Mouse (Mus musculus): ENCODE results near the gene Tfam.

The Tfam gene

DNA sequence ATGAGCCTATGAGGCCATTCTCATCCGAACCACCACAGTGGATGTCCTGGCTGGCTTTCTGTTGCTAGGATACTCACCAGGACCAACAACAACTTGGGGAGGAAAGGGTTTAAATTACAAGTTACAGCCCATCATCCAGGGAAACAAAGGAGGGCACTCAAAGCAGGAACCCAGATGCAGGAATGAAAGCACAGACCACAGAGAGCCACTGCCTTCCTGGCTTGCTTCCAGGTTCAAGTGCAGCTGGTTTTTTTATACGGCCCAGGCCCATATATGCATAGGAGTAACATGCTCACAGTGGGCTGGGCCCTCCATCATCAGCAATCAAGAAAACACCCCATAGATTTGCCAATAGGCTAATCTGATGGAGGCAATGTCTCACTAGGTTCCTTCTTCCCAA is 15.4 kb downstream of the Tfam start:
- DNase-seq: no peak

DNA sequence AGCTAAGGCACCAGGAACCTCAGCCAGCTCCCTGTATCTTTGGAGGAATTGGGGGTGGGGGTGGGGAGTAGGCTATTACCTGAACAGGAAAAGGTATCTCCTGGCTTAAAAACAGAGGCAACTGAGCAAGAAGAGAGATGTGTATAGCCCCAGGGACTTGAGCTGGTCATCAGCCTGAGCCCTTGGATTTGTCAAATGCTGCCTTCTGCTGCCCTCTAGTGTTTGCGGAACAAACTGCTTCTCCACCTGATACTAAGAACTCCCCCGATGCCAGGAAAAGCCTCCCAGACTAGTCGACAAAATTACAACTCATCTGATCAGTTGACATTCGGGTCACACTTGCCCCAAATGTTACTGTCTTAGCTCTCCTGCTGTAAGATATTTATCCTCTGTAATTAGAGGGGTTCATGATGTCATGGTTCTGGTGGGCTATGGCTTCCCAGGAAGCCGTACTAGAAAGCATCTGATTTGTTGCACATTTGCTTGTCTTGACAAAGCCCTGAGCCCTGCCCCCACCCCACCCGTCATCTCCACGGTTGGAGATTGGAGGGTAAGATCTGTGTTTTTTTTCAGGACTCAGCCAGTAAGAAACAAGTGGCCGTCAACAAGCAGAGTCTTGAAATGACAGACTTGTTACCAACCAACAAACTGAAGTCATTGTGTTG is 19.7 kb downstream of the Tfam start:
- peak; percentile 92 to 93 for DNase-seq

DNA sequence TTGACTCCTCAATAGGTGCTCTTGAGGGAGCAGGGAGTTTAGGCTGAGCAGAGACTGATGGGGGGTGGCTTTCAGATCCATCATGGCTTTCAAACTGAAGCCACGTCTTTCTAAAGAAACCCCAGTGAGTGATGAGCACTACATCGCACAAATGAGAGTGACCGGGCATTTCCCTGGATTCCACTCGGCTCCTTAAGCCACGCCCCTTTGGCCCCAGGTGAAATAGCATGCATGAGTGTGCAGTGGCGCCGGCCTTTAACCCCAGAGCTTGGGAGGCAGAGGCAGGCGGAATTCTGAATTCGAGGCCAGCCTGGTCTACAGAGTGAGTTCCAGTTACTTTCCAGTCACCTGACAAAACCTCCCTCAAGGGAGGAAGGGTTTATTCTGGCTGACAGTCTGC is 22.1 kb downstream of the Tfam start:
- no peak for DNase-seq

DNA sequence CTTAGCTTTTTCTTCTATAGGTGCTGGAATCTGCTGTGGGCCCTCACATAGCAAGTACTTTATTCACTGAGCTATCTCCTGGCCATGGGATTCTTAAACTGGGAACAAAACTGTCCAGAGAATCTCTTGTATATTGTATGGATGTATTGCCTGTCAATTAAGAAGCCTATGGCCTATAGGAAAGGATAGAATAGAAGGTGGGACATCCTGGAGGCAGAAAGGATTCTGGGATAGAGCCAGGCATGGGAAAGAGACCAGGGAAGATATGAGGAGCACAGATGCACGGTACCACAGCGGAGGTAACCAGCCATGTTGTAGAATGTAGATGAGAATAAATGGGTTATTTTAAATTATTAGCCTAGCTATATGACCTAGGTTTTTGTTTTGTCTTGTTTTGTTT is 36.6 kb downstream of the Tfam start:
- peak; percentile 46 to 72 for DNase-seq

DNA sequence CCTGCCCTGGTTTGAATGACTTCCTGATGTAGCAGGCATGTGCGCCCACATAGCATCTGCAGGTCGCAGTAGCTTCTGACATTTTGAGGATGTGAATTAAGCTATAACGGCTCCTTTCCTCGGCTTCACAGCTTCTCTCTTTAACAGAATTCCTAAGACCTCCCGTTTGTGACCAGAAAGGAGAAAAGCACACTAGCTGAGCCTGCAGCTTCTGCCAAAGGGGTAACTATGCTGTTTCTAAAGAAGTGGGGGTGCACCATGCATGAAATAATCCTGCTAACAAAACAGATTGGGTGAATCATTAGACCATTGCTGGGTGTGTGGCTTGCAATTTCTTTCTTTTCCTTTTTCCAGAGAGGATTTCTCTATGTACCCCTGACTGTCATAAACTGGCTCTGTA is 37.1 kb downstream of the Tfam start:
- no peak for DNase-seq

DNA sequence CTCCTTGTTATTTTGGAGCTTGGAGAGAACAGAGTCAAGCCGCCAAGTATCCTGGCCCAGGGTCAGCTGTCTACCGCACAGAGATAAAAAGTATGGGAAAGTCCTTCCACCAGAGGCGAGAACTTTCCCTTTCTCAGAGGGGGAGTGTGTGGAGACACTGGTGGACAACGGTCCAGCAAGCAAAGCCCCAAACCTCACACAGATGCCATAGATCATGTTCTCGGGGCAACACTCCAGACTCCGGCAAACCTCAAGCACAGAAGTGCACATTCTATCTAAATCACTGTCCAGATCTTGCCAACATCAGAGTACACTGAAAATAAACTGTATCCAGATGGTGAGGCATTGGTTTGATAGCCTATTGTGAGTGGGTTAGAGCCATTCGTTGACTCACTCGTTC is 39.4 kb downstream of the Tfam start:
- no peak for DNase-seq

DNA sequence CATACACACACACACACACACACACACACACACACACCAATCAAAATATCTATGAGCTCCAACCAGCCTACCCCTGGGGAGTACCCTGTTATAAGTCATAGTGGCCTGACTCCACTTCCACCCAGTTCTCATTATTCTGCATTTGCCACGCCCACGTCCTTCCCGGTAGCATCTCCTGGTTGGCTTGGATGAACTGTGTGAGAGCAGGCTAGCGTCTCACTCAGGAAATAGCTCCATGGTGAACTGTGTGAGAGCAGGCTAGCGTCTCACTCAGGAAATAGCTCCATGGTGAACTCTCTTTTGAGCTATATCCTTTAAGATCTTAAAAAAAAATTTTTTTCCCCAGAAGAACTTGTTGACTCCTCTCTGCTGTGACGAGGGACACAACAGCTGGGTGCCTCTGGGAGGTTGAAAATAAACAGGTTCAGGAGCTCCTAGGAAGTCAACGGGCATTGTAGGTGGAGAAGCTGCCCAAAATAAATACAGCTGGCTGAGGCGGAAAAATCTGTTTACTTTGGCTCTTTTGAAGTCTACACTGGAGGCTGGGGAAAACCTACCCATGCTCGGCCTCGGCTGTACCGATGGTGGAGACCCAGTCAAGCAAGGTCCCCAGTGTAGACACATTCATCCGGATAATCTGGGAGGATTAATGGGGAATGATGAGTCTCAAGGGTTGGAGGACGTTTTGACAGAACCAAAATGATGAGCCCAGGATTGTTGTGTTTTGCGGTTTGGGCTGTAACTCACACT is 40.9 kb downstream of the Tfam start:
- DNase-seq: no peak

DNA sequence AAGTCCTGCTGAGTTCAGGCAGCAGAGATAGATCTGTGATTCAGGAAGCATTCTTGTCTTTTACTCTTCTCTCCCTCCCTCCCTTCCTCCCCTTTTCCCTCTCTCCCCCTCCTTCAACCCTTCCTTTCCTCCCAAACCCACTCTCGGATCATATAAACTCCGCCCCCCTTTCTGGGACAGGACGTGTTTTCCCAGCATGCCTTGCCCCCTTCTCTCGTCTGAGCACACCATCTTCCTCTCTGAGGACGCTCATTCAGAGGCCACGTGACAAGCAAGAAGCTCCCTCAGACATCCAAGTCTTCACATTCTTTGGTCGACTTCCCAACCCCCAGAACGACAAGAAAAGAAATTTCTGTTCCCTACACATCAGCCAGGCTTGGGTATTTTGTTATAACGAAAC is 42.6 kb downstream of the Tfam start:
- no peak for DNase-seq

DNA sequence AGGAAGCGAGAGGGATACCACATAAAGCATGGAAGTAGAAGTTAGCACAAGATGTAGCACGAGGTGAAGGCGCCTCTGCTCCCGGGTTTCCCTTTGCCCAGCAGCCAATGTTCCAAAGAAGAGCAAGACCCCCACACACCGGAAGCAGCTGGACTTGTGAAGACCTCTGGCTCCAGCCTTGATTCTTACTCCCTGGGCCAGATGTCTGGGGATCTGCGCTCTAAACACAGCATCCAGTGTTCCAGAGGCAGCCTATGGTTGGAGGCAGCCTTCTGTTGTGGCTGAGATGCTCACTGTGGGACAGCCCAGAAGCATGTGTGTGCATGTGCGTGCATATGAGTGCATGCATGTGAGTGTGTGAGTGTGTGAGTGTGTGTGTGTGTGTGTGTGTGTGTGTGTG is 43.4 kb downstream of the Tfam start:
- no peak for DNase-seq

DNA sequence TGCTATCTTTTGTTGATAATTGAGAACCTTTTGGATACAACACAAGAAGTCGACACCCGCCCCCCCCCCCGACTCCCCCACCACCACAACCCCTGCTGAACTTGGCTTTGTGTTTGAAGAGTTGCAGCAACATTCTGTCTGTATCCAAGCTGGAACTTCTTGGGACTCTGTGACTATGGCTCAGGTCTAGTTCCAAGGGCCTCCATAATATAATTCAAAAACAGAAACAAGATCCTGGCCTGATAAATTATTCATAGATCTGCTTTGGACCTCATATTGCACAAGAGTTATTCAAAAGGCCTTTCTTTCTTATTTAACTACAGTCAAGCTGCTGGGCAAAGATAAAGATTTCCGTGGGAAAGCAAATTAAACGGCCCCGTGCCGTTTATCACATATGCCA is 44.8 kb downstream of the Tfam start:
- DNase-seq: no peak

DNA sequence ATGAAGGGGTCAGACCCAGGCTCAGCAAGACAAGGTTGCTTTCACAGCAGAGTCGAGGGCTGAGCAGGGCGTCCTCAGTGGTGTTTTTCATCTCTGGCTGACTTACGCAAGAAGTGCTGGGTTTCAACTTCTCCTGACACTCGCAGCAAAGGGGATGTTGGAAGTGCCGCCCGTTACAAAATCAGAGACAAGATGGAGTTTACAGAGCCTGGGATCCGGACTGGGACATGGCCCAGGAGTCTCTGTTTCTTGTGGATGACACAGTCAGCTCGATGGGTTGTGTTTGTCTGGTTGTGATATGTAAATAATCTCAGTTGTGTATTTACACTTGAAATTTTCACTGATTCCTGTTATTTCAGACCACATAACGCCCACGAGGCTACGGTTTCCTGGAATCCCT is 45.2 kb downstream of the Tfam start:
- DNase-seq: no peak

DNA sequence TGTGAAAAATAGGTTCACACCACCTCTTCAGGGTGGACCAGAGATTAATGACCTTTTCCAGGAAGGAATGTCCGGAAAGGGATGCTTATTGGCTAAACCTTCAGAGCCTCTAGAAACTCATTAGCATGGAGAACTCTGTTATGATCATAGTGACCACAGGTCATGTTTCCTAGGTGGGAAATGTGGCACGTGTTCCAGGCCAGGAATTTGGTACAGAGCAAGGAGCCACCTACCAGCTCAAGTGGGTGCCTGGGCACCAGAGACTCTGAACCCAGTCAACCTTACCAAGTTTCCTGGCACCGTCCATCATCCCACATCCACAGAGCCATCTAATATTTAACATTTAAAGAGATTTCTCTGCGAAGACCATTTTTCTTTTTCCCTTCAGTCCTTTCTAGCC is 49.4 kb downstream of the Tfam start:
- DNase-seq: no peak

DNA sequence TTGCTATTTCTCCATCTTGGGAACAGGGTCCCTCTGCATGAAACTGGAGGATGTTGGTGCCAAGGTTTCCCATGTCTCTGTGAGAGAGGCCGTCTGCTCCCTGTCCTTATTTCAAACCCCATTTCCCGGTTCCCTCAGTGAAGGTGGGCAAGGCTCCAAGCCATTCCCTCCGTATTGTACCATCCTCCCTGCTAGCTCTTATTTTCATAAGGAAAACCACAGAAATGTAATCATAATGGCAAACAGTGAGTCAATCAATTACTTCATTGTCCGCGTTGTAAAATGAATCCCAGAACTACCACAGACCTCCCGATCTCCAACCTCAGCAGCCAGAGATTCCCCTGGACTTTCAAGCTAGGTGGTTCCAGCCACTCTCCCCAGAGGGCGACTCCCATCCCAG is 53.0 kb downstream of the Tfam start:
- DNase-seq: peak; percentile 22 to 28

DNA sequence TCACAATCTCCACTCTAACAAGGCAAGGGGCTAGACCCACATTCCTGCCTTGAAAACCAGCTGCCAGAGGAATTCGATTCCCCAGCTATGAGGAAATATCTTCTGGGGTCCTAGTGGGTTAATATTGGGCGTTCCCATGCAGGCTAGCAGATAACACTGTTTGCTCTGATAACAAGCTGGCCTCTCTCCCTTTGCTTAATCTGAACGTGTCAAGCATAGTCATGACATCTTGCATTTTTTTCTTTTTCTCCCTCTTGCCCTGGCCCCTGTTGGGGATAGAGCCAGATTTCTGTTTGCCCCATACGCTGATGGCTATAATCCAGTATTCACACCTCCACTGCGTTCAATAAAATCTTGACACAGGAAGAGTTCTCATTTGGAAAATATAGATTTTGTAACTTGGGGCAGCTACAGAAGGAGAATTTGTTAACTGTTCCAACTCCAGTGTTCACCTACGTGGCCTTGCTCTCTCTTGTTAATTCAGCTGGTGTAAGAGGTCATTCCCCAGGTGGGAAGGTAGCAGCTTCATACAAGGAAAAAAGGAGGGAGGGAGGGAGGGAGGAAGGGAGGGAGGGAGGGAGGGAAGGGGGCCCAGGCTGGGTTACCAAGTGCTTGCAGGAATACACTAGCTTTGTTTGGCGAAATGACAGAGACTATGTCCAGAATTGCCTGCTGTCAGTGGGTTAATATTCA is 54.6 kb downstream of the Tfam start:
- no peak for DNase-seq

DNA sequence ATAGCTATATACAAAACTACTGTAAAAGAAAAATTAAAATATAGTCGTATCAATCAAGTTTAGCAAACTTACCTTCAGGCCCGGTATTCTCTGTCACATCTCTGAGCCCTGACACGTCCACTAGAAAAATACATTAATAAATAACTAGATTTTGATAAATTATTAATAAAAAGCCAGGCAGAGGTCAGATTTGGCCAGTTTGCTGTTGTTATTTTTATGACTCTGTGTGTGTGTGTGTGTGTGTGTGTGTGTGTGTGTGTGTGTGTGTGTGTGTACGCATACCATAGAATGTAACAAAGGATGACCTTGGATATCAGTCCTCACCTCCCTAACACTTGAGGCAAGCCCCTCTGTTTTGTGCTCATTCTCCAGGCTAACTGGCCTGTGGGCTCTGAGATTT is 56.1 kb downstream of the Tfam start:
- no peak for DNase-seq

DNA sequence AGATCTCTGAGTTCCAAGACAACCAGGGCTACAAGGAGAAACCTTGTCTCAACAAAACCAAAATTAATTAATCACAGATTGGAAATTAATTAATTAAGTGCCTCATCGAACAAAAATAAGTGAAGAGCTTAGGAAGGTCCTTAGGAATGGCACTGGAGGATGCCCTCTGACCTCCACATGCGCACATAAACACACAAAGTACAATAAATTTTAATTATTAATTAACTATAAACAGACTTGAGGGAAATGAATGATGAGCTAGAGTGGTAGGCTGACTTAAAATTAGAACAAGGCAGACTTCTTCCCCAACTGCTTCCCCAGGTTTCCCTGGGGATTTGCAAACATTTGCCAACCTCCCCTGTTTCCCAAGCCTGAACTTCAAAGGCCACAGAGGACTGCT is 57.0 kb downstream of the Tfam start:
- DNase-seq: no peak

DNA sequence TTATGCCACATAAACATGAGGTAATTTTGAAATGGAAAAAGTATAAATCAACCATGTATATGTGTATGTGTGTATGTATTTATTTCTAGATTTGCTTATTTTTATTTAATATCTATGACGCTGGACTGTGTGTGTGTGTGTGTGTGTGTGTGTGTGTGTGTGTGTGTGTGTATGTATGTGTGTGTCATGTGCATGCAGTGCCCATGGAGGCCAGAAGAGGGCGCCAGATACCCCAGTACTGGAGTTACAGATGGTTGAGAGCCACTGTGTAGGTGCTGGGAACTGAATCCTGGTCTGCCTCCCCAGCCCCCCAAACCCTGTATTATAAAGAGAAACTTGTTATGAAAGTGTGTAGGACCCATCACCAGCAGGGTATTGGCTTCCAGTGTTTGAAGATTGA is 58.0 kb downstream of the Tfam start:
- peak in 1 of 2 experiments; percentile 13 for DNase-seq

DNA sequence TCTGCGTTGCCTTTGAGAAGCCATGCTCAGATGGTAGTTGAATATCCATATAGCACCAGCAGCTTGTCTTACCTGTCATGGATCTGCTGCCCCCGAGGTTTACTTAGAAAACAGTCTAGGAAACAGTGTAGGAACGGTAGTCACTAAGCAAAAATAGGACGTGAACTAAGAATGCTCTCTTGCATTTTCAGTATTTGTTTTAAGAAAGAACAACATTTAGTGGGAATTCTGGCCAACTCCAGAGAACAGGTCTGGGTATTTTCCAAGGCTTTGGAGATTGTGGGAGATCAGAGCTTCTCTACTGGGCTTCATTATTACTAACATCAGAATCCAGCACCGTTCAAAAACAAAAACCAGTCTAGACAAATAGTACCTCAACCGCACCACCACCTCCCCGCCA is 60.9 kb downstream of the Tfam start:
- no peak for DNase-seq

DNA sequence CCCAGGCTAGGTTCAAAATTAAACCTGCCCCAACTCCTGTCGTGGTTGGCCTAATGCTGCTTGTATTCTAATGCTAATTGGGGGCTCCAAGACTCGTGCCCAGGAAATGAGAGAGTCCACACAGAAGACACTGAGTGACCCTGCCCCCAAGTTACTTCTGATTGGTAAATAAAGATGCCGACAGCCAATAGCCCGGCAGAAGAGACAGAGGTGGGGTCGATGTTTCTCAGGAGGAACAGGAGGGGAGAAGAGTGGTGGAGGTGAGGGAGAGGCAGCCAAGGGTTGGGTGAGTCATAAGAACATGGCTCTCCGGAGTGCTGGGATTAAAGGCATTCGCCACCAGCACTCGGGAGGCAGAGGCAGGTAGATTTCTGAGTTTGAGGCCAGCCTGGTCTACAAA is 61.7 kb downstream of the Tfam start:
- no peak for DNase-seq

All from cerebellum, postnatal 14 days (tissue).